Mouse (Mus musculus) right cerebral cortex, postnatal 25 days (tissue): ENCODE measurements around the gene Iqub.
A peak's percentile ranks its signal among the peaks of the same experiment; 100 is the strongest.

Experiments used
- DNase-seq: peaks from one replicate; pipeline ENCODE4 v3.0.0; 2022

Iqub gene

DNA sequence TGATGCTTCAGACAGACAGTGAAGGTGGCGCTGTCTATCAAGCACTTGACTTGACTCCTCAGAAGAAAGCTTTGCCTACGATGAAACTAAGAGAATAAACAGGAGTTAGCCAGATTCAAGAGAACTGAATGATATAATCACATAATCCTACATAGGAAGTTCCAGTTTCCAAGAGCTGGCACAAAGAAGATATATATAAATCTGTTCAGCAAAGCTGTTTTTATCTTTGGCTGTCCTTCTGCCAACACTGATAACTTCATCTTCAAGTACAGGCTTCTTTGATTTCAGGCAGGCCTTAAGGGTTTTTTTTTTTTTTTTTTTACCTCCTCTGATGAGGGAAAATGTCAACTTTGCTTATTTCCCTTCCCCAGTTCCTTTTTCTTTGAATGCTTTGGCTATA is 44.7 kb downstream of the Iqub start:
- DNase-seq, result no peak

DNA sequence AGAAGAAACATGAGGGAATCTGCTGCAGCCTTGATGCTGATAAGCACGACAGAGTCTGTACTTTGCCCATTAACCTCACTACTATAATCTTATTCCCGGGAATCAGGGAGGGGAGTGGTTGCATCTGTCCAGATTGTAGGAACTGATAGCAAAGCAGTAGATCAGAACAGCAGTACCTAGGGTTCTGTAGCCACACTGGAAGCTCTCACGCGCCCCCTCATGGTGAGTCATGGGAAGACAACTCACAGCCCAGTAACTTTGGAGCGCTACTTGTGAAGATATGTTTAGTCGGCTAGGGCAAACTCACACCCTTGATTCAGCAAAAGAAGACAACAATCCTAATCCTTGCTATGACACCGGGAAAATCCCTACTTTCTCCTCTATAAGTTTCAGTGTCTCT is 58.8 kb downstream of the Iqub start:
- peak; percentile 72 for DNase-seq

DNA sequence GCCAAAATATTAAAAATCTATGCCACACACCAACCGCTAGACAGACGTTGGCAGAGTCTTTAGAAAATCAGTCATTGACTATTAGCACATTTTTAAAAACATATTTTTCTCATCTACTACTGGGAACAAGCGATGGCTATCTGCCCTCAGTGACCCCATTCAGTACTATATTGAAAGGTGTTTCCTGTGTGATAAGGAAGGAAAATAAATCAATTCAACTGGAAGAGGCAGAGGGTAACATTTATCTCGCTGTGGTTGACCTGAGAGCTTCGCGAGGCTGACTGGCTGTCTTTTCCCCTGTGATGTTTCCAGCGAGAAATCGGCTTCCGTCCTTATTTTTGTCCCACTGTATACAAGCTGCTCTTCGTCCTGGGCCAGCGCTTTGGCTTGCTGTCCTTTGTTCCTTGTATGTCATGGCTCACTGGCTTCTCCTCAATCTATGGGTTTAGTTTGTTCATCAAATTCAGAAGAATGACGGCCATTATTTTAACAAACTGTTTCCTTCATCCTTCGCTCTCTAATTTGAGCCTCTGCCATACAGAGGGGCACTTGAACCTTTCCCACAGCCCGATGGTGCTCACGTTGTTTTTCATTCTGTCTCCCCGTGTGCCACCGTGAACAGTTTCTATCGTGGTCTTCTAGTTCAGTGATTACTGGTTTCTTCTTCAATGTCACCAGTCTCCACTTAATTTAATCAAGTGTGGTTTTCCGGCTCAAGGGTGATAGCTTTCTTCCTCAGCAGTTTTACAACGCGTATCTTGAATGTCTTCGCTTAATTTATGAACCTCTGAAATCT is 63.6 kb downstream of the Iqub start:
- DNase-seq, result no peak

DNA sequence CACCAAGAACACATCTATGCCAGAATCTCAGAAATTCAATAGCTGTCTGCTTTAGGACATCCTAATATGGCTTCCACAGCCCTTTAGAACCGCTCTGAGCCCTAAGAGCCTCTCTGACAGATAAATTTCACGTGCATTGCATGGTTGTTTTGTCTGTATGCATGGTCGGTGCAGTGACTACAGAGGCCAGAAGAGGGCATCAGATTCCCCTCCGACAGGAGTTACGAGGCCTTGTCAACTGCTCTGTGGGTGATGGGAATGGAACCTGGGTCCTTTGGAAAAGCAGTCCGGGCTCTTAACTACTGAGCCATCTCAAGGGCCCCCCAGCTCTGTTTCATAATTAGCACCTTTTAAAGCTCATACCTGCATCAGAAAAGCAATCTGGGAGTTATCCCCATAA is 64.6 kb downstream of the Iqub start:
- DNase-seq, result no peak

DNA sequence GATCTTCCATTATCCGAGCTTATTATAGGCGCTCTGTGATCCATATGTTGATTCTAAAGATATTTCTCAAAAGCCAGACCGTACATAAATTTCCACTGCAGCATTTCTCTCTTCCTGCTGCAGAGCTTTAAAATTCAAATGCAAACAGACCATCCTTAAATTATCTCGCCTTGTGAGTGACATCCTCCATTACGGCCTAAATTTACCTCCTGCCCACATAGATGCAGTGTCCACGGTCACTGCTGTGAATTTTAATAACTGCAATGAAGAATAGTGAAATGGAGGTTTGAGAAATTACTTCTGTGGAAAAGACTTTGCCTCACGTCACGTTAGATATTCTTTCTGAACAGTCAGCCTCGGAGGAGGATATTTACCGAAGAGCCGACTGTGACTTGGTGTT is 98.8 kb downstream of the Iqub start:
- peak; percentile 25 for DNase-seq

DNA sequence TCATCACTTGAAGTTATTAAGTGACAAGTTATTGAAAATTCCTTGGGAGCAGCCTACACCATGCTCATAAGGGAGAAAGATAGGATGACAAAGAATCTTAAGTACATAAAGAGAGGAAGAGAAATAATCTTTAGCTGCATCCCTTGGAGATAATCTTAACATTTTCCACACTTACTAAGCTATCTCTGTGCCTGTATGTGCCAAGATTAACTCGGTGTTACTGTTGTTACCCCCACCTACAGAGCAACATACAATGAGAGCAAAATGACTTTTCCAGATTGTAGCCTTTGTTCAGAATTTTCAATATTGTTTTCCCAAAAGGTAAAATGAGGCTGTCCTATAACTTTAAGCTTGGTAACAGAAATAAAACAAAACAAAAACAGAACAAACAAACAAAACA is 99.4 kb downstream of the Iqub start:
- DNase-seq, result no peak

DNA sequence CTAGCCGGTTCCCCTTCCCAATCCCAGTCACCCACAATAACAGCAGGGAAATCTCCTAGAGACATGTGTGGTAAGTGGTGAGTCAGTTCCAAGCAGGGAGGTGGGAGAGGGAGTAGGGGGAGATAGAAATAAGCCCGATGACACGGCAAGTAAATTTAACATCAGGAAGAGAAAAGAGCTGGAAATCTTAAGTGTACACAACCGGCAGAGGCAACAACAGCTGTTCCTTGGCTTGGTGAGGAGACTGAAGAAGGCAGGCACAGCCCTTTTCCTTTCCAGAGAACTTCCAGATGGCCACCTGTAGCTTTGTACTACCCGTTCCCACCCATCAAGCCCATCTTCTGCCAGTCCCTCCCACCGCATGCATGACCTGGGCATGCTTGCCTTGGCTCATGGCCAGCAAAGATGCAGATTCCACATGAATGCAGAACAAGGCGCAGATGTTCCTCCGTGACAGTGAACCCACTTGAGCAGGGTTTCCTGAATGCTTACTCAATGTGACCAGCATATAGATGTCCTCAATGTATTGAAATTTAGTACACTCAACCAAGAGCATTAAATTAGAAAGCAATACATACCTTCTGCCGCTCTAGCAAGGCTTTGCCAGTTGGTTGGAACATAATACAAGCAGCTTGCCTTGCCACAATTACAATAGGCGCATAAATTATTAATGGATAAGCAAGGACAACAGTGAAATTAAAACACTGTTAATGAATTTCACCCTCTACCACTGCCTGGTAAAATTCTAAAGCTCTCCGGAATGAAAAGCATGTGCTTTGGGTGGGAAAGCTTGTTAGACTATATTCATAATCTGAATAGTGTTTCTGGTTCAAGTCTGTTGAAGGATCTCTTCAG is 106.1 kb downstream of the Iqub start:
- DNase-seq, result peak; percentile 63

DNA sequence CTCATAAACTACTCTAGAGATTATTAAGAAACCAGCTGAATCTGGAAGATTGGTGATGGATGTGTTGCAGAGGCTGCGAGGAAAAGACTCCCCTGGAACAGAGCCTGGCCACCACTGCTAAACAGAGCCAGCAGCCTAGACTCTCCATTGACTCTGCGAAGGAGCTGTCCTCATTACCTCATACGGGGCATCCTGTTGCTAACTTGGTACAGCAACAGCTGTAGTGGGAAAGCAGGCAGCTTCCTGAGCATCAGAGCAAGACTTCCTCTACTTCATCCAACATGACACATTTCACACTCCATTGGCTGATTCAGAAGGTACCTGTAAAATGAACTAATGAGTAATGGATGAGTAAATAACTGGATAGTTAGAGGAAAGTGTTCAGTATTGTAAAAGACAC is 107.1 kb downstream of the Iqub start:
- no peak for DNase-seq

DNA sequence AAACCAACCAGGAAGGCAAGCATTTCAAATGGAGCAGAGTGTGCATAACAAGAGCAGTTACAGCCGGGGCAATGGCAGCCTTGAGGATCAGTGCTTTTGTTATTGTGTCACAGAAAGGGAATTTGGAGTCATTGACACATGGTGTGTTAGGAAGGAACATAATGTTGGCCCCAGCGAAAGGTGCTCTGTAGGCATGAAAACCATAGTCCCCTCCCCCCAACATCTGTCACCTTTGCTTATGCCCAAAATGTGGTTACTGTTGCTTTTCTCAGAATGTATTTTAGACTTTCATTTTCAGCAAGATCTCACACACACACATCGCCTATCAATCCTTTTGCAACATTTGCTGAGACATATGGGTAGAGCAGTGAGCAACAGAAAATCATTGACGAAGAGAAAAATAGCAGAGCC is 117.6 kb downstream of the Iqub start:
- DNase-seq, result no peak
